Mouse (Mus musculus) bone marrow macrophage, adult 2 months (primary cell): Measurements from ENCODE around the gene Cpox. TPM values are rescaled to one million over a fixed set of nuclear protein-coding genes. Genes with fewer than 3 reads are reported as not detected.

ENCODE experiments used
- H3K27ac ChIP-seq: 2 replicates; pipeline ENCODE4 v1.5.1; 2012; ENCODE audit warnings: low read depth, low read length; ENCODE audit not compliant: insufficient read depth
- H3K4me1 ChIP-seq: 2 replicates; pipeline ENCODE4 v1.6.1; 2012; ENCODE audit warnings: low read length; ENCODE audit not compliant: control insufficient read depth, insufficient read depth
- H3K4me3 ChIP-seq: 2 replicates; pipeline ENCODE4 v1.5.1; 2012; ENCODE audit warnings: mild to moderate bottlenecking, low read length, moderate library complexity; ENCODE audit not compliant: insufficient read depth
- CTCF ChIP-seq: IDR thresholded peaks from 2 replicates; pipeline ENCODE4 v1.5.1; 2012; ENCODE audit warnings: low read depth, mild to moderate bottlenecking, low read length, moderate library complexity
- POLR2A ChIP-seq: IDR thresholded peaks from 2 replicates; pipeline ENCODE4 v1.6.1; 2012; ENCODE audit warnings: mild to moderate bottlenecking, low read depth, low read length, borderline replicate concordance
- polyA plus RNA-seq: library from polyadenylated mRNA; stranded (reverse); fragments of >200 nt; gene quantifications from 2 replicates; pipeline ENCODE4 v1.2.4, GENCODE M21; 2012; ENCODE audit not compliant: missing spikeins, insufficient read depth, insufficient read length

The Cpox gene
- polyA plus RNA-seq, 1 experiment = 14.9 TPM

GRCm38 (mm10) chr16:58682870-58683269, 12.8 kb downstream of the Cpox start:
- Histone ChIP-seq H3K4me1 (peaks cover 2% of the 10 kb centered on the region; the same call in 1 of the 2 replicates), H3K4me3 (no peak overlapping the region), H3K27ac (no peak overlapping the region)
- TF ChIP-seq CTCF (no peak), POLR2A (no peak)

- no peak overlapping the region for H3K27ac ChIP-seq
Observed at GRCm38 (mm10) chr16:58683911-58684310, 13.8 kb downstream of the Cpox start.

GRCm38 (mm10) chr16:58684537-58684936, 14.4 kb downstream of the Cpox start:
- Histone ChIP-seq H3K27ac (no peak overlapping the region), H3K4me3 (no peak overlapping the region), H3K4me1 (peaks cover 2% of the 10 kb centered on the region; the same call in 1 of the 2 replicates)
- TF ChIP-seq POLR2A (no peak), CTCF (no peak)

More at GRCm38 (mm10) chr16:58683911-58684310, 13.8 kb downstream of the Cpox start:
- Histone ChIP-seq H3K4me1 (peaks cover 2% of the 10 kb centered on the region; the same call in 1 of the 2 replicates), H3K4me3 (no peak overlapping the region)
- TF ChIP-seq POLR2A = no peak
- no peak for TF ChIP-seq CTCF

GRCm38 (mm10) chr16:58685548-58686537, 15.8 kb downstream of the Cpox start:
- TF ChIP-seq CTCF = no peak
- no peak for TF ChIP-seq POLR2A
- H3K4me1 ChIP-seq = peaks cover 8% of the 10 kb centered on the region; the same call in 1 of the 2 replicates
- H3K4me3 ChIP-seq = peak overlapping the region; percentile 23
- no peak overlapping the region for H3K27ac ChIP-seq

- no peak overlapping the region for H3K27ac ChIP-seq
- TF ChIP-seq CTCF (no peak), POLR2A (no peak)
- peaks cover 8% of the 10 kb centered on the region; the same call in 1 of the 2 replicates for H3K4me1 ChIP-seq
Observed at GRCm38 (mm10) chr16:58688534-58688933, 18.4 kb downstream of the Cpox start.

GRCm38 (mm10) chr16:58689555-58690169, 19.6 kb downstream of the Cpox start:
- peaks cover 8% of the 10 kb centered on the region; the same call in 1 of the 2 replicates for H3K4me1 ChIP-seq
- TF ChIP-seq POLR2A = no peak
- TF ChIP-seq CTCF = no peak
- no peak overlapping the region for H3K27ac ChIP-seq
- no peak overlapping the region for H3K4me3 ChIP-seq

More at GRCm38 (mm10) chr16:58688534-58688933, 18.4 kb downstream of the Cpox start:
- no peak overlapping the region for H3K4me3 ChIP-seq

GRCm38 (mm10) chr16:58690322-58690732, 20.2 kb downstream of the Cpox start:
- peak overlapping the region; percentile 1; the same call in 1 of the 2 replicates for H3K4me3 ChIP-seq
- H3K27ac ChIP-seq = peak overlapping the region; percentile 0; the same call in 1 of the 2 replicates
- peaks cover 8% of the 10 kb centered on the region; the same call in 1 of the 2 replicates for H3K4me1 ChIP-seq
- TF ChIP-seq CTCF (no peak), POLR2A (no peak)

GRCm38 (mm10) chr16:58694091-58694490, 24.0 kb downstream of the Cpox start:
- no peak overlapping the region for H3K27ac ChIP-seq
- TF ChIP-seq POLR2A (no peak), CTCF (no peak)
- peaks cover 6% of the 10 kb centered on the region; the same call in 1 of the 2 replicates for H3K4me1 ChIP-seq
- H3K4me3 ChIP-seq = no peak overlapping the region

- H3K4me3 ChIP-seq = no peak overlapping the region
- no peak overlapping the region for H3K27ac ChIP-seq
- TF ChIP-seq POLR2A = no peak
- no peak for TF ChIP-seq CTCF
- no peaks in the 10 kb centered on the region for H3K4me1 ChIP-seq
Observed at GRCm38 (mm10) chr16:58696796-58697195, 26.7 kb downstream of the Cpox start.

- H3K4me1 ChIP-seq = no peaks in the 10 kb centered on the region
- TF ChIP-seq CTCF = no peak
- no peak for TF ChIP-seq POLR2A
- H3K4me3 ChIP-seq = no peak overlapping the region
- no peak overlapping the region for H3K27ac ChIP-seq
Observed at GRCm38 (mm10) chr16:58697261-58697660, 27.2 kb downstream of the Cpox start.
